Mouse (Mus musculus) kidney, postnatal 14 days (tissue): ENCODE data around the gene Ednra.

ENCODE experiments used
- DNase-seq: peaks from one replicate; pipeline ENCODE4 v3.0.0; 2022; ENCODE audit warnings: mixed read lengths

Ednra gene

GRCm38 (mm10) chr8:77724046-77724930 lies at the start of gene Ednra:
Gene Ednra, minus strand, starts transcription at chr8:77724464.
- peak; percentile 67 for DNase-seq

DNA sequence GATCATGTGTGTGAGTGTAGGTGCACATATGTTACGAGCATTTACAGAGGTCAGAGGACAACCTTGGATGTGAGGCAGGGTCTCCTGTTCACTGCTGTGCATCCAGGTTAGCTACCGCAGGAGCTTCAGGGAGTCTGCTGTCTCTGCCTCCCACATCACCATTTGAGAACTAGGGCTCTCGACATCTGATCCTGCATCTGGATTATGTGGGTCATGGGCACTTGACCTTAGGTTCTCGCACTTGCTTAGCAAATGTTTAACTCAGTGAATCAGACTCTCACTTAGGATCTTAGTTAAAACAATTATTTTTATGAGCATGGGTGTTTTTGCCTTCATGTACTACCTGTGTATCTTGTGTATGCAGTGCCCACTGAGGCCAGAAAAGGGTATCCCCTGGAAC lies 49.6 kb upstream of the Ednra start:
- no peak for DNase-seq

- DNase-seq, result no peak
Observed at GRCm38 (mm10) chr8:77773256-77773655, 49.0 kb upstream of the Ednra start.

DNA sequence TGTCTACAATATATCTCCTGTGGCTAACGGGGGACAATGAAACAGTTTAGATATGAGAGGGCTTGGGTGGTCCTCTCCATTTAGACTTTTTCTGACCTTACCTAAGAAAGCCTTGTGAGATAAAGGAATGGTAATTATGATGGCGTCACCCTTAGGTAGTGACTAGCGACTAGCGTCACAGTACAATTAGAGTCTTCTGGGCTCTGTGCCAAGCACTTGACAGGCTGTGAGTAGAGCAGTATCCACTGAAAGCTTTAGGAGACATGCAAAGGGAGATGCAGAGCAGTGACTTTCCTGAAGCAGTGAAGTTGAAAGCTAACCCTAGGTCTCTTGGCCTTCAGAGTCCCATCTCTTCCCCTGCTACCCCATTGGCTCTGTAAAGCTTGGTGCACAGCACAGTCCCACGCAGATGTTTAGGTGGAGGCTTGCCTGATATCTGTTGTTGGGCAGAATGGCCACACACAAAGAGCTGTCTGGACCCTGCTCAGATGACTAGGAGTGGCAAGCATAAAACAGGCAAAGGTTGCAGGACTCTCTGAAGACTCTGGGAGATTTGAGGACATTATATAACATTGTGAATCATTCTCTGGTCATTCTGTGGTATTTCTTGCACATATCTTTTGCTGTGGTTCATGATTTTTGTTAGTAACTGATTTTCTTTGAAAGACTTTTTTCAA lies 48.1 kb upstream of the Ednra start:
- DNase-seq, result peak; percentile 29

- no peak for DNase-seq
Observed at GRCm38 (mm10) chr8:77770966-77771365, 46.7 kb upstream of the Ednra start.

DNA sequence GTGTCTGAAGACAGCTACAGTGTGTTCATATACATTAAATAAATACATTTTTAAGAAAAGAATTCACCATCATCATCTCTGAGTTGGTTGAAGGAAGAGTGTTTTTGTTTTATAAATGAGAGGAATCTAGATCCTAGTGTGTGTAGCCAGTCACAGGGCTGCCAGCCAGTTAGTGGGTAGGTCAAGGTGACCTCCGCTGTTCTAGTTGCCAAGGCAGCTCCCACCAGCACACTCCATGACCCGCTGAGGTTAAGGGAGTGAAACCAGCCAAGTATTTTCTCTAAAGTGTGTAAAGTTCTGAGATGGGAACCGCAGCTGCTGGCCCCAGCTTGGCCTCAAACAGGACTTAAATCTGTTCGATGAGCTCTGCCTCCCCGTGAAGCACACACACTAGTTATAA lies 44.7 kb upstream of the Ednra start:
- peak; percentile 16 for DNase-seq

GRCm38 (mm10) chr8:77764253-77764652 lies 40.0 kb upstream of the Ednra start:
- peak; percentile 43 for DNase-seq

DNA sequence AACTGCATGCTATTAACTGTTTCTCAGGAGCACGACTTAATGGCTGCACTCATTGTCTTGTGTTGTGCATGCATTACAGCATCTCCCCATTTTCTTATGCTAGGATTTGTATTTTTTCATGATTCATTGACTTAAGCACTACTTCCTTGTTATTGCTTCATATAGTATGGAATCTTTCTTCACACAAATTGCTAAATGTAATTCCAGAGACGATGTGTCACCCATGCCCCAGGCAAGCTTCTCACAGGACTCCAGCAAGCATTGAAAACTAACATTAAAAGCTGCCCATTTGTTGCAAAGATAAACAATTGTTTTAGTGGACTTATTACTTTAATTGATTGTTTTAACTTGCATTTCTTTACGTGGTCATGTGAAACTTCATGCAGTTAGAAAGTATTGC lies 38.7 kb upstream of the Ednra start:
- DNase-seq, result no peak

DNA sequence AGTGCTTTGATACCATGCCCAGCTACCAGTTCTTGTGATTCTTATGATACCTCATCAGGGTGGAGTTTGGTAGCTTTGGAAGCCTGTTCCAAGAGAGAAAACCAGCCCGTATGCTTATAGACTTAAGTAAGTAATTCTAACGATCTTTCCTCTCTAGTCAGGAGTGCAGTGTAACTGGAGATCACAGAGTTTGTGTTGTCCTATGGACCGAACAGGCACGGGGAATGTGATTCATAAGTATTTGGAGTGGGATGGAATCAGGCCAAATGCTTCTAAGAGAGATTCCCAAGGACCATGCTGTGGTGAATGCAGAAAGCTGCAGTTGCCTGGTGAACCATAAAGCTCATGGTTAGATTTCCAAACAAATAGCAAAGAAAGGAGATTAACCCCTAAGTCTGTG lies 31.2 kb upstream of the Ednra start:
- DNase-seq, result no peak

GRCm38 (mm10) chr8:77753796-77754195 lies 29.5 kb upstream of the Ednra start:
- no peak for DNase-seq

- DNase-seq, result no peak
Observed at GRCm38 (mm10) chr8:77752041-77752440, 27.8 kb upstream of the Ednra start.

GRCm38 (mm10) chr8:77750407-77750806 lies 26.1 kb upstream of the Ednra start:
- DNase-seq, result no peak

GRCm38 (mm10) chr8:77744476-77744875 lies 20.2 kb upstream of the Ednra start:
- DNase-seq, result no peak

DNA sequence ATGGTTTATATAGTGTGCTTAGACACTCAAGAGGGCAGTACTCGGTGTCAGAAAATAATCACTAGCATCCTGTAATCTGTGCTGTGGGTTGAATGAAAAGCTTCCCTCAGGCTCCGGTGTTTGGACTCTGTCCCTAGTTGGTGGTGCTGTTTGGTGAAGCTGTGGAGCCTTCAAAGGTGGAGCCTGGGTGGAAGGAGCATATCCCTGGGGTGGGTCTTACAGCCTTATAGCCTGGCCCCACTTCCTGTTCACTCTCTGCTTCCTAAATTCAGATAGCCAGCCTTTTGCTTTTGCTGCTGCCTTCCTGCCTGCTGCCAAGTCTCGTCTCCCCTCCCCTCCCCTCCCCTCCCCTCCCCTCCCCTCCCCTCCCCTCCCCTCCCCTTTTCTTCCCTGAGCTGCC lies 18.1 kb upstream of the Ednra start:
- no peak for DNase-seq

DNA sequence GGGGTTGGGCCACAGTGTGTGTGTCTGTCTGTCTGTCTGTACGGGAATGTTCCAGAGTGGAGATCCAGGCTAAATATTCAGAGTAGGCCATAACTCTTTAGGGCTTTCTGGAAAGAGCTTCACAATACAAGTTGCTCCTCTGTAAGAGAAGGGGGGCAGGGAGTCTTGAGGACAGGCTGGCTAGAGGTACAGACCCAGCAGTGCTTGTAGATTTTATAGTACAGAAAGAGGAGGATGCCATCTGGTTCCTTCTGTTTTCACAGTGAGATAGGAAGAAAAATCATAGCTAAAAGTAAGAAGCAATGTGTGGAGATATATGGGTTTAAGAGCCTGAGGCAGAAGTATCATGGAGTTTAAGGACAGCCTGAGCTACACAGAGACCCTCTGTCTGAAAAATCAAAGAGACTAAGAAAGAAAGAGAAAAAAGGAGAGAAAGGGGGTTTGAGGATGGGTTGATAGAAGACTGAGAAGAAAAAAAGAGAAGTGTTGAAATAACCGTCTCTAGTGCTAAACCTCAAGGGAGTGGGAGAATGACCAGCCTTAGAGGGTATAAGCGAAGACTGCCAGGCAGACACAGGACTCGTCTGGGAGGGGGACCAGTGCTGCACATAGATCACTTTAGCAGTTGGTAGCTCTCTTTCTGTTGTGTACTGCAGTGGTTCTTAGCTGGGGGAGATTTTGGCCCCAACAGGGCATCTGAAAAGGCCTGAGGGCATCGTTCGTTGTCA lies 16.9 kb upstream of the Ednra start:
- no peak for DNase-seq

DNA sequence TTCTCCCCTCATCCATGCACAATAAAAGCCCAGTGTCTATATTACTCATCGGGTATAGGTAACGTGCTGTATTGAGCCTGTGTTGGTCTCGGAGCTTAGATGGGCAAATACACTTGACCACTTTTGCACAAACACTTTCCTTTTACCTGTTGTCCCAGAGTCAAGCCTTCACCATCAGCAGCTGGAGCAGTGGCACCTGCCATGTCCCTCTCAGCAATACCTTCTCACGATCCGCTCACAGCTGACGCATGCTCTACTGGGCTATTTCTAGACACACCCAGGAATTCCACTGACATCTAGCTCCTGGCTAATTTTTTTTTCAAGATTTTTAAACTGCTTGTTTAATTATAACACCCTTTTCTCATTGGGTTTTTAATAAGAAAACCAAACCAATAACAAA lies 14.2 kb upstream of the Ednra start:
- no peak for DNase-seq

DNA sequence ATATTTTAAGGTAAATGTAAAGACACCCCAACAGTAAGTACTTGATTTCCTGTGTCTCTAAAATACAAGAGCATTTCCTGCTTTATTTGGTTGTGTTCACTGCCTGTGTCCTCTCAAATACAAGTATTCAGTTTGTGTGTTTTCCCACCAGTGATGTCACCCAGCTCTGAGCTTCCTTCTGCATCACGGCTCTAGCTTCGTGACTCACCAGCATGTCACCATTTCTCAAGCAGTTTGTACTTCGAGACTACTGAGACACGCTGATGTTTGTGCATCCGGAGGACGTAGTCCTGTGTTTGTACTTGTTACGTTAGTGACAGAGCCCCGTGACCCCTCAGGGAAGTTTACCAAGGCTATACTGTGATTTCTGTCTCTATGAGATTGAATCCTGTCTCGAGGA lies 13.1 kb upstream of the Ednra start:
- DNase-seq, result no peak

DNA sequence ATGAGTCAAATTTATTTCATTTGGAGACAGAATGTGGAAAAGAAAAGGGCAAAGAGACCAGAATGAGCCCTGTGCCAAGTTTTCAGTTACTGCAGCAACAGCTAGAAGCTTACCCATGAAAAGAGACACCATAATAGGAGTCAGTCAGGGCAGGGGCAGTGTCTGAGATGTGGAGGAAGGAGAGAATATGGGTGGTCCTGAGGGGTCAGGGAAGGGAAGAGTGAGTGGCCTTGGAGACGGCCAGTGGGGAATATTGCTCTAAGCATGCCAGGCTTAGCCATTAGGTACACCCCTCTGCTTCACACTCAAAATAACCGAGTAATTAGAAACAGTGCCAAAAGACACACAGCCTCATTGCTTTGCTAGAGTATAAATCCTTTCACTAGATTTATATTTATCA lies 9.5 kb upstream of the Ednra start:
- DNase-seq, result no peak

DNA sequence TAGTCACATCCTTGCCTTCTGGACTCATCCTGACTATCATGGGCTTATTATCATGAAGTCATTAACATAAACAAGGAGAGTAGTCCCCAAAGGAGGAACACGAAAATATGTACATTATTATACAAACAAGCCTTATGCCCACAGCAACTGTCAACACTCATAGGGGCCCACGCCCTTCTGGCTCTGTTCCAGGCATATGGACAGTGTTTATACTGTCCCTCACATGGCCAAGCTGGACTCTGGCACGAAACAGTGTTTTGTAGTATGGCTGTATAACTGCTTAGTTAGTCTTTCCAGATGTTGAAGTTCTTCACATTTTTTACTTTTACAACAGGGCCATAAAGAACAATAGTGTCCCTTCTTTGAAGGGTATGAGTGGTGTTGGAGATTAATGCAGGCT lies 8.7 kb upstream of the Ednra start:
- DNase-seq, result no peak

DNA sequence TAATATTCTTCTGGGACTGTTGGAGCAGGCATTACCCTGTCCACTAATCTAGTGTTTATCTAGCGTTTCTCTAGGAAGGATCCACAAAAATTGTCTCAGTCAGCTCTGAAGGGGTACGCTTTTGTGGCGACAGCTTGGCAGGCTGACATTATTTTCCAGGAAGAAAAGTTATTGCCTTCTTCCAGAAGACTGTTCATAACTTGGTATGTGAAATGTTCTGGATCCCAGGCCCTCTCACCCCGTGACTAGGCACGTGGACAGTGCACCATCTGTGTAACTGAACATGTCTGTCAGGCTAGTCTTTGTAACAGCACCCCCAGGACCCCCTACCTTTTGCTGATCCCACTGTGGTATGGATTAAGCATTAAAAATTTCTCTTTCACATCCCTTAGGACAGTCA lies 1.1 kb upstream of the Ednra start:
- DNase-seq, result peak; percentile 5

DNA sequence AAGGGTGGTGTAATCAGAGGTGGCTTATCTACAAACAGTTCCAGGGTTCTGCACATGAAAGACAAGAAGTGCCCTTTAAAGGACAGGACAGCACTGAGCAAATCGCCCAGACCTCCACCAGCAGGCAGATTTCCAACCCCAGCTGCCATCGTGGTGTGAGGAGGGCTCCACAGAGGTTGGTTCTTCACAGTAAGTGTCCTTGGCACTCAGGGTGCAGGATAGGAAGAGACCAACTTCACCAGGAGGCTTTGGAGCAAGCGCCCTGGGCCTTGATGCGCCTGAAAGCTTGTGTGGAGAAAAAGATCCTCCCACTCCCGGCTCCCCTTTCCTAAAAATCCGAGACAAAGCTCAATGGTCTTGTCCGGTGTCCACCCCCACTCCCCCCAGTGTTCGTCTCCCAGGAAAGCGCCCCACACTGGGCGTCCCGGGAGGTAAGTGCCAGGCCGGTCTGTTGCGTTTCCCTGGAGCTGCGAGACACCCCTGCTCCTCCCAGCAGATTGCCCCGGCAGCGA lies 674 bp downstream of the Ednra start:
- peak; percentile 37 for DNase-seq

GRCm38 (mm10) chr8:77723018-77723417 lies 1.2 kb downstream of the Ednra start:
- no peak for DNase-seq

DNA sequence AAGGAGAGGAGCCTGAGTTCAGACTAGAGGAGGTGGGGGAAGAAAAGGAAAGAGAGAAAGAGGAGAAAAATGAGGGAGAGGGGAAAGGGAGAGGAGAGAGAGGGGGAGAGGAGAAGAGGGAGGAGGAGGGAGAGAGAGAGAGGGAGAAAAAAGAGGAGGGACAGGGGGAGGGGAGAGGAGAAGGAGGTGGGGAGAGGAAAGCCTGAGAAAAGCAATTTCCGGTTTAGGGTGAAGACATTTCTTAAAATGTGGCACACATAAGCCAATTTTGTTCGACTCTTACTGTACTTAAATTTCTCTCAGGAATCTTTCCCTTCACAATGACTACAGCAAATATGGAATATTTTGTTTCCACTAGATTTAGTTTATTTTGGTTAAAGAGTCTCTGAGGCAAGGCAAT lies 5.3 kb downstream of the Ednra start:
- no peak for DNase-seq

GRCm38 (mm10) chr8:77717036-77717435 lies 7.2 kb downstream of the Ednra start:
- DNase-seq, result no peak
